Mouse (Mus musculus): ENCODE results near the gene Lrrc7.

DNA sequence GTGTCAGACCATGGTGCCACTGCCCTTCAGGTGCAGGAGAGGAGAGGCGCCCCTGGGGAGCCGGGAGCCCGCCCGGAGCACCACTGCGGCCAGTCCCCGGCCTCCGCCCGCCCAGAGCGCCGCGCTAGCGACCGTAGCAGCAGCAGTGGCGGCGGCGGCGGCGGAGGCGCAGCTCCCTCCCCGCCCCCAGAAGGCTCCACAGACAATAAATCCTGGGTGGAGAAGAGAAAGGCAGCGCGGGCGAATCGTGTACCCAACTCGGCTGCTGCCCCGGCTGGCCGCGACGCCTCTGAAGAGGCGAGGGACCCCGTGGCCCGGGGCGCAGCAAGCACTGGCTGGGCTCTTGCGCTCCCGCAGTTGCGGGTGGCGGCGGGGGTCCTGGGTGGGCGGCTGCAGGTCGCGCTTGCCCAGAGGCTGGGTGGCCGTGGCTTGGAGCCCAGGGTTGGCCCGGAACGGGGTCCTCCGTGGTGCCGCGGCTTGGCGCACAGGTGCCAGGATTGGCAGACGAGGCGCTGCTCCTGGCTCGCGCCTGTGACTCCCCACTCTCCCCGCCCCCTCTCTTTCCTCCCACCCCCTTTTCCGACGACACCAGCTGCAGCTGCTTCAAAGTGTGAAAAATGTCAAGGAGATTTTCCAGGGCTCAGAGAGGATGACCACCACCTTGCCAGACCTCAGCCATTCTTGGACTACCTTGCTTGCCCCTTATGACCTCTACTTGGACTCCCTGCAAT, 600 bp downstream of the Lrrc7 start:
- TF ChIP-seq CTCF (IDR thresholded peaks at IDR 0.05; ENCODE audit: low read depth, low read length): no peak
- TF ChIP-seq GATA1 (IDR thresholded peaks at IDR 0.05; ENCODE audit: borderline replicate concordance, low read length): no peak
- TF ChIP-seq TAL1 (conservative IDR thresholded peaks at IDR 0.05; ENCODE audit: low read depth, low read length): no peak
- no peak for TF ChIP-seq POLR2AphosphoS5 (IDR thresholded peaks at IDR 0.05; ENCODE audit: insufficient replicate concordance, low read depth, low read length)
